Mouse (Mus musculus) gastrocnemius, postnatal 25 days (tissue): ENCODE results near the gene Tpsab1. TPM values are rescaled to one million over a fixed set of nuclear protein-coding genes. Genes with fewer than 3 reads are reported as not detected.

Experiments used
- total RNA-seq, 2 experiments: library from RNA; stranded (reverse); gene quantifications; 1 replicate in 1 of 2; 2 replicates in 1 of 2; pipeline ENCODE4 v1.2.3; 2021

The Tpsab1 gene
- total RNA-seq, 2 experiments from 2014 or later = 1.3 to 3.1 TPM

Other genes starting within 250 kb of the Tpsab1 start
- gene Telo2, start 229.6 kb downstream of the Tpsab1 start, total RNA-seq = 1 to 10 TPM; 5.8 to 5.9 TPM
- 1 to 10 TPM; 4.4 to 6.6 TPM for gene Ptx4, start 224.8 kb downstream of the Tpsab1 start, total RNA-seq
- gene Clcn7, start 212.2 kb downstream of the Tpsab1 start, total RNA-seq = 10 to 100 TPM; 11.7 to 13.1 TPM
- gene Ccdc154, start 183.1 kb downstream of the Tpsab1 start, total RNA-seq = not detected
- gene Gm38655, start 170.1 kb downstream of the Tpsab1 start, total RNA-seq = not detected
- gene BC003965, start 161.0 kb downstream of the Tpsab1 start, total RNA-seq = 10 to 100 TPM; 12.5 to 14.3 TPM
- gene Unkl, start 157.2 kb downstream of the Tpsab1 start, total RNA-seq = 1 to 10 TPM; 4.4 to 4.5 TPM
- gene Gnptg, start 105.4 kb downstream of the Tpsab1 start, total RNA-seq = 10 to 100 TPM; 12.9 to 15.9 TPM
- gene Tsr3, start 105.4 kb downstream of the Tpsab1 start, total RNA-seq = 10 to 100 TPM; 17.2 to 18.1 TPM
- not detected for gene Baiap3, start 89.2 kb downstream of the Tpsab1 start, total RNA-seq
- 10 to 100 TPM; 59.1 to 62.2 TPM for gene Ube2i, start 70.9 kb downstream of the Tpsab1 start, total RNA-seq
- gene Prss34, start 47.2 kb downstream of the Tpsab1 start, total RNA-seq = 1 to 10 TPM in 1 of 2 experiments, under 1 TPM in 1; 0.59 to 1.2 TPM
- not detected for gene Prss28, start 36.9 kb downstream of the Tpsab1 start, total RNA-seq
- gene Prss29, start 26.9 kb downstream of the Tpsab1 start, total RNA-seq = not detected
- gene Tpsb2, start 20.7 kb upstream of the Tpsab1 start, total RNA-seq = 1 to 10 TPM; 3.4 to 7.6 TPM
- not detected for gene Tpsg1, start 23.7 kb upstream of the Tpsab1 start, total RNA-seq
- 1 to 10 TPM; 1.5 to 1.6 TPM for gene Cacna1h, start 88.2 kb upstream of the Tpsab1 start, total RNA-seq
- gene Tekt4, start 109.1 kb upstream of the Tpsab1 start, total RNA-seq = not detected
- gene Sstr5, start 151.7 kb upstream of the Tpsab1 start, total RNA-seq = not detected
- gene Sox8, start 225.1 kb upstream of the Tpsab1 start, total RNA-seq = 1 to 10 TPM; 1.4 to 2.3 TPM
- 10 to 100 TPM; 11.6 to 16.6 TPM for gene Lmf1, start 233.5 kb upstream of the Tpsab1 start, total RNA-seq